Mouse (Mus musculus) midbrain, embryonic 11.5 days (tissue): ENCODE measurements around the gene Naa25. TPM values are rescaled to one million over a fixed set of nuclear protein-coding genes. Genes with fewer than 3 reads are reported as not detected.
"Not testable (repeated sequence)": the region's sequence is repeated elsewhere in the genome, so short reads cannot be mapped to it uniquely, and the experiment has no call there.

Experiments used
- ATAC-seq: fragments of 200-750 bp; cut with Nextera tagmentation; 2 replicates; pipeline ENCODE4 v1.8.0; 2017; ENCODE audit warnings: moderate TSS enrichment, moderate library complexity; ENCODE audit not compliant: low FRiP score
- DNase-seq: peaks from one replicate; pipeline ENCODE4 v3.0.0; 2015; ENCODE audit warnings: low spot score; ENCODE audit errors: missing footprints
- H3K27ac ChIP-seq: fragments of 300-500 bp; sonication (generic); 2 replicates; pipeline ENCODE4 v1.5.1; 2014; ENCODE audit warnings: low read depth, low read length
- H3K27me3 ChIP-seq: fragments of 300-500 bp; sonication (generic); 2 replicates; pipeline ENCODE4 v1.6.1; 2014; ENCODE audit warnings: mild to moderate bottlenecking, low read length, moderate library complexity, mixed read lengths; ENCODE audit not compliant: control insufficient read depth, insufficient read depth
- H3K36me3 ChIP-seq: fragments of 300-500 bp; sonication (generic); 2 replicates; pipeline ENCODE4 v1.6.1; 2014; ENCODE audit warnings: mild to moderate bottlenecking, low read length, moderate library complexity, mixed read lengths; ENCODE audit not compliant: control insufficient read depth, insufficient read depth
- H3K4me1 ChIP-seq: fragments of 300-500 bp; sonication (generic); 2 replicates; pipeline ENCODE4 v1.6.1; 2014; ENCODE audit warnings: low read length; ENCODE audit not compliant: control insufficient read depth, insufficient read depth
- H3K4me2 ChIP-seq: fragments of 300-500 bp; sonication (generic); 2 replicates; pipeline ENCODE4 v1.6.1; 2014; ENCODE audit warnings: mild to moderate bottlenecking, moderate library complexity
- H3K4me3 ChIP-seq: fragments of 300-500 bp; sonication (generic); 2 replicates; pipeline ENCODE4 v1.5.1; 2014; ENCODE audit warnings: low read depth, low read length
- H3K9ac ChIP-seq: fragments of 300-500 bp; sonication (generic); 2 replicates; pipeline ENCODE4 v1.6.1; 2014; ENCODE audit warnings: low read length
- H3K9me3 ChIP-seq: fragments of 300-500 bp; sonication (generic); 2 replicates; pipeline ENCODE4 v1.6.1; 2016; ENCODE audit warnings: low read length; ENCODE audit not compliant: control insufficient read depth
- WGBS: fragments of 180-500 bp; shearing (Covaris S2); extraction: QIAGEN DNeasy Blood & Tissue Kit; methylation state at CpG from one replicate; pipeline ENCODE4 v1.1.7; 2014; 5-methylcytosine and 5-hydroxymethylcytosine counted together
- polyA plus RNA-seq: library from polyadenylated mRNA; unstranded; fragments of >200 nt; fragmentation: Nextera tagmentation; extraction: Ambion mirVana; gene quantifications from 2 replicates; pipeline ENCODE4 v1.2.1, GENCODE M21; 2014

The Naa25 gene
- polyA plus RNA-seq = 46.9 and 51.7 TPM in 2 replicates

DNA sequence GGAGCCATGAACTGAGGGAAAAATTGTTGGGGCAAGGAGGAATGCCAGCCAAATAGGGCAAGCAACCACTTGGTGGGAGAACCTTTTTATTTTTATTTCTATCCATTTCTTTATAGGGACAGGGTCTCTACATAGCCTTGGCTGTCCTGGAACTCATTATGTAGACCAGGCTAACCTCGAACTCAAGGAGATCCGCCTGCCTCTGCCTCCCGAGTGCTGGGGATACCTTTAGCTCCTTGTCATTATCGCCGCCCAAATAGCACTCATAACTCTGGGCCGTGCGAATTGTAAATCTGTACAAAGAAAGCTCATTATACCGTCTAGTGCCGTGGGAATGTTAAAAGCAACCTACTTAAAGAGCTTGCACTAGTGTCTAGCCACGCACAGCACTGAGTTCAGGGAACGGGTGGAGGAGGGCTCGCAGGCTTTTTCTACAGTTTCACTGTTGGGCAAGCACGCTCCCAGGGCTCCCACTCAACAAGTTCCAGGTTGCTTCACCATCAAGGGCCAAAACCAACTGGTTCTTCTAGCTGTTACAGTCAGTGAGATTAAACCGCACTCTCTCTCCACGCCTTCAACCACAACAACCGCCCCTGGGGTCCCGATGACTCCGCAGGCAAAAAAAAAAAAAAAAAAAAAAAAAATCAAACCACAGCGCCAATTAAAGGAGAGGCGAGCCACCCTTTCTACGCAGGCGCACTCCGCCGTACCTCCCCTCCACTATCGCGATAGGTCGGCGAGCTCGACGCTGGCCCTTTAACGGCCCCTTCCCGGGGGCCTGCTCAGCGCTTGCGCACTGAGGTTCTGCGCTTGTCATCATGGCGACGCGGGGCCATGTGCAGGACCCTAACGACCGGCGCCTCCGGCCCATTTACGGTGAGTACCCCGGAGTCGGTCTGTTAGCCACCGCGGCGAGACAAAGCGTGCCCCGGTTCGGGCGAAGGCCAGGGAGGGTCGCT, at the start of gene Naa25:
Gene Naa25, plus strand, starts transcription at position 750 of the 959 bp plus-strand sequence.
- H3K27ac ChIP-seq = peak within 1 kb of the TSS; percentile 75
- ATAC-seq = peak; percentile 97
- WGBS = 11% methylated on average over 53 of the region's 53 CpGs

DNA sequence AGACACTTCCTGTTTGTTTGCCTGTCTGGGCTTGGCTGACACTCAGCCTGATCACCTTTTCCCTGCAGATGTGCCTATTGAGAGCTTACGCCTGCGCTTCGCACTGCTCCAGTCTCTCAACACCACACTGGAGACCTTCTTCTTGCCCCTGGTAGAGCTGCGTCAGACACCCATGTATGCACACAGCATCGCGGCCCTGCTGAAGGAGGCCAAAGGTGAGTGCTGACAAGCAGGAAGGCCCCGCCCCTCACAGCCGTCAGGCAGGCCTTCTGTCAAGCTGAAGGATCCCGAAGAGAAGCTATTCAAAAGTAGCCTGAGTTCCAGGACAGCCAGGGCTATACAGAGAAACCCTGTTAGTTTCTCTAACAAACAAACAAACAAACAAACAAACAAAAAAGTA, 38.5 kb upstream of the Naa25 start:
- ATAC-seq (no peak), DNase-seq (no peak)
- Histone ChIP-seq H3K4me2 (no peak overlapping the region), H3K27ac (no peak overlapping the region), H3K9me3 (no peaks in the 10 kb centered on the region), H3K4me3 (no peak overlapping the region), H3K36me3 (peaks cover 38% of the 10 kb centered on the region), H3K27me3 (no peaks in the 10 kb centered on the region), H3K9ac (no peak overlapping the region), H3K4me1 (no peaks in the 10 kb centered on the region)
- WGBS = 83% methylated on average over 9 of the region's 9 CpGs

More for the DNA sequence above, at the start of gene Naa25:
- H3K4me3 ChIP-seq = peak within 1 kb of the TSS; percentile 95
- no peaks in the 10 kb centered on the region for H3K9me3 ChIP-seq
- H3K27me3 ChIP-seq = no peaks in the 10 kb centered on the region
- peaks cover 12% of the 10 kb centered on the region for H3K4me1 ChIP-seq
- H3K9ac ChIP-seq = peak within 1 kb of the TSS; percentile 83
- H3K4me2 ChIP-seq = peak within 1 kb of the TSS; percentile 94
- peak; percentile 99 for DNase-seq
- no peaks in the 10 kb centered on the region; the same call in 1 of the 2 replicates for H3K36me3 ChIP-seq

DNA sequence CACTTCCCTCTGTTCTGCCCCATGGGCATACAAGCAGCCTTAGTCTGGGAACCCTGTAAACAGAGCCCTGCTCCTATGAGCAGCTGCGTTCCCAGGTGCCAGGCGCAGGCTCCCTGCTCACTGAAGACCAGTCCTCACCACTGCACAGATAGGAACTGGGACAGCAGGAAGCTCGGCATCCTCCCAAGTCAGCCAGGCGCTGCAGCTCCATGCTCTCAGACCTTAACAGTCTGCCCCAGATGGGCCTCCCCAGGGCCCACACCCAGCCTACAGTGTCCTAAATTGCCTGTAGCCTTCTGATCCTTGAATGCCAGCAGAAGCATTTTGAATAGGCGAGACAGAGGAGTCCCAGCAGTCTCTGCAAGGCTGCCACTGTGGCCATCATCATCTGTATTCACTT, 36.0 kb upstream of the Naa25 start:
- 89% methylated on average over 5 of the region's 5 CpGs for WGBS

DNA sequence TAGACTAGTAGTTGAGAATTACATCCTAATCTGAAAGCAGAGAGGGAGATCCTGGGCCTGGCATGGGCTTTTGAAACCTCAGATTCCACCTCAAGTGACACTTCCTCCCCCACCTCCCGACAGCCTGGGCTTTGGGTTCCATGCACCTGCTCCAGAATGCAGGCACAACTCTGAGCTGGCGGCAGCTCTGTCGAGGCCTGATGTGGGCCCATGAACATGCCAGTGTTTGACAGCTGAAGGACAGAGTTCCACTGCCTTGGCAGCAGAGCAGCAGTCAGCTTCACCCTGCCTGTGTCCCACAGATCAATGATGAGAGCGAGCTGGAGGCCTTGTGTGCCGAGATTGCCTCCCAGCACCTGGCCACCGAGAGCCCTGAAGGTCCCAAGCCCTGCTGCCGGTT, 34.3 kb upstream of the Naa25 start:
- Histone ChIP-seq H3K4me2 (no peak overlapping the region), H3K4me1 (no peaks in the 10 kb centered on the region), H3K27me3 (no peaks in the 10 kb centered on the region), H3K36me3 (peaks cover 30% of the 10 kb centered on the region), H3K4me3 (no peak overlapping the region), H3K9me3 (no peaks in the 10 kb centered on the region), H3K9ac (no peak overlapping the region), H3K27ac (no peak overlapping the region)
- ATAC-seq (no peak), DNase-seq (no peak)
- WGBS = 91% methylated on average over 7 of the region's 7 CpGs

More for the DNA sequence above, 36.0 kb upstream of the Naa25 start:
- Histone ChIP-seq H3K9ac (no peak overlapping the region), H3K4me1 (no peaks in the 10 kb centered on the region), H3K4me2 (no peak overlapping the region), H3K4me3 (no peak overlapping the region), H3K9me3 (no peaks in the 10 kb centered on the region), H3K36me3 (peaks cover 39% of the 10 kb centered on the region), H3K27me3 (no peaks in the 10 kb centered on the region), H3K27ac (no peak overlapping the region)
- DNase-seq = no peak
- ATAC-seq = no peak

DNA sequence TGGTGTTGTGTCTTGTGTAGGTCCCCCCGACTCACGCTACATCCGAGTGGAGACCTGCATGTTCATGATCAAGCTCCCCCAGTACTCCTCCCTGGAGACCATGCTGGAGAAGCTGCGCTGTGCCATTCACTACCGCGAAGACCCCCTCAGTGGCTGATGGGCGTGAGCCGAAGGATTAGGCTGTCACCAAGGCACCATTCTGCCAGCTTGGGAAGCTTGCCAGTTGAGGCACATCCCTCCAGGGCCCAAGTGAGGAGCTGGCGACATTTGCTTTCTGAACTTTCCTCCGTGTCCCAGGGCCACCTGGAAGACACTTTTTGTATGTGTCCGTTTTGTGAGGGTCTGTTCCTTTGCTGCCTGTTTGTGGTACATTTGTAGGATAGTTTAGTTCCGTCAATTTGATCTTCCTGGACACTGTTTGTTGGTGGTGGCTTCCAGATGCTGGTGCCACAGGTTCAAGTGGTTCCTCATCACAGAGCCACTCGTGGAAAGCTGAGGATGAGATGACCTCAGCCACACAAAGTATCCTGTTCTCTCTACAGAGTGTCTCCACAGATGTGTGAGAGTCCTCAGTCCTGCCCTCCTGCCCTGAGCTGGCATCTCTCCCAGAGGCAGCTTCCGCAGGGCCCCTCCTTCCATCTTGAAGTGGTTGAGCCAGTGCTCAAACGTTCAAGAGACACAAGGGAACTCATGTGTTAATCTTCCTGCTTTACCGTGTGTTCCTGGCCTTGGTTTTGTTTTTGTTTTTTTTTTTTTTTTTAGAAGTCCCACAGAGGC, 31.1 kb upstream of the Naa25 start:
- H3K36me3 ChIP-seq = peaks cover 18% of the 10 kb centered on the region
- H3K4me3 ChIP-seq = no peak overlapping the region
- DNase-seq = peak; percentile 62
- H3K9ac ChIP-seq = no peak overlapping the region
- no peaks in the 10 kb centered on the region for H3K9me3 ChIP-seq
- ATAC-seq = no peak
- WGBS = 89% methylated on average over 16 of the region's 16 CpGs
- H3K4me2 ChIP-seq = no peak overlapping the region
- no peaks in the 10 kb centered on the region for H3K4me1 ChIP-seq
- no peaks in the 10 kb centered on the region for H3K27me3 ChIP-seq
- H3K27ac ChIP-seq = no peak overlapping the region

DNA sequence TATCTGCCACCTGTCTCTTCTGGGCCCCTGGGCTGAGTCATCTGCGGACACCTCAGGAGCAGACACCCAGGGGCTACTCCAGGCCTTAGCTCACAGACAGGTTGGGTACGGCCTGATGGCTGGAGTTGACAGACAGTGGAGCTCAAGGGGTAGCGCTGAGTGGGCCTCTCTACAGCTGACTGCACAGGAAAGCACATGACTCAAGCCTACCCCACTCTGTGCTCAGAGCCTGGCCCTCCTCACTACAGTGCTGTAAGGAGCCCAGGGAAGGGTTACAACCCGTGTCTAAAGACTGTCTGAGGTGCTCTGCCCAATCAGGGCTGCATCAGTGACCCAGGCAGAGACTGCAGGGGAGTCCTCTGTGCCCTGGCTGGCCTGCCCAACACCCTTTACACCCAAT, 30.5 kb upstream of the Naa25 start:
- Histone ChIP-seq H3K27ac (no peak overlapping the region), H3K4me2 (no peak overlapping the region), H3K36me3 (peaks cover 18% of the 10 kb centered on the region), H3K4me1 (no peaks in the 10 kb centered on the region), H3K27me3 (no peaks in the 10 kb centered on the region), H3K4me3 (no peak overlapping the region), H3K9ac (no peak overlapping the region), H3K9me3 (no peaks in the 10 kb centered on the region)
- WGBS = 85% methylated on average over 4 of the region's 4 CpGs
- DNase-seq (peak; percentile 44), ATAC-seq (no peak)

DNA sequence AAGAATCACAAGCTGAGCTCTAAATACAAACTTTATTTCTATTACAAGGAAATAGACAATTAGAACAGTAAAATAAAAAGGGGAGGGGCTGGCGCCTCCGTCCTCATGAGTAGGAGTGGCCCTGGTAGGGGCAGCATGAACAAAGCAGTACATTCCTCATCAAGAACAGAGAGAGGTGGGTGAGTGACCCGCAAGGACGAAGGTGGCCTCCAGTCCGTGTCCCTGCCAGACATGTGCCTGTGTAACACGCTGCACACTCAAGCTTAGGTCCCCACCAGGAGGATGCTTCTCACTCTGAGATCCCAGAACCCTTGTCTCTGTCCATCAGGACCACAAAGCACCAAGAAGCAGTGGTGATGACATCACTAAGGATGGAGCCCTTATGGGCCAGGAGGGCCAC, 26.0 kb upstream of the Naa25 start:
- no peak overlapping the region for H3K4me3 ChIP-seq
- H3K4me2 ChIP-seq = no peak overlapping the region
- H3K27ac ChIP-seq = no peak overlapping the region
- no peaks in the 10 kb centered on the region for H3K9me3 ChIP-seq
- WGBS = 86% methylated on average over 6 of the region's 6 CpGs
- ATAC-seq (no peak), DNase-seq (peak; percentile 77)
- H3K4me1 ChIP-seq = no peaks in the 10 kb centered on the region
- no peaks in the 10 kb centered on the region for H3K27me3 ChIP-seq
- H3K9ac ChIP-seq = no peak overlapping the region
- peaks cover 17% of the 10 kb centered on the region for H3K36me3 ChIP-seq

DNA sequence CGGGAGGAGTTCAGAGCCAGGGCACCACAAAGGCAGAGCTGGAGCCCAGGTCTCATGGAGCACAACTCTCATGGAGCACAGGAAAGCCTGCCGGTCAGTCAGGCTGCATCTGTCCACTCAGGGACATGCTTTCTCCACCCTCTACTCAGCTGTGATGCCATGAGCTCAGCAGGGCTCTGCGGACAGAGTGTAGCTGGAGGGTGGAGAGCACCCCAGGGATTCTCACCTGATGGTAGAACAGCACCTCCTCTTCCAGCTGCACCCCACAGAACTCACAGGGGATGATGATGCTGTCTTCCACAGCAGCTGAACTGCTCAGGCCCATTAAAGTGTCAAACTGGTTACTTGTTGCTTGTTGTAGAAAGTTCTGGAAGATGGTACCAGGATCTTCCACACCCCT, 22.9 kb upstream of the Naa25 start:
- H3K27ac ChIP-seq = no peak overlapping the region
- H3K36me3 ChIP-seq = peaks cover 21% of the 10 kb centered on the region
- WGBS = 95% methylated on average over 3 of the region's 3 CpGs
- H3K4me1 ChIP-seq = no peaks in the 10 kb centered on the region
- H3K4me3 ChIP-seq = no peak overlapping the region
- ATAC-seq = no peak
- H3K4me2 ChIP-seq = no peak overlapping the region
- no peak overlapping the region for H3K9ac ChIP-seq
- no peaks in the 10 kb centered on the region for H3K9me3 ChIP-seq
- DNase-seq = peak; percentile 64
- no peaks in the 10 kb centered on the region for H3K27me3 ChIP-seq

DNA sequence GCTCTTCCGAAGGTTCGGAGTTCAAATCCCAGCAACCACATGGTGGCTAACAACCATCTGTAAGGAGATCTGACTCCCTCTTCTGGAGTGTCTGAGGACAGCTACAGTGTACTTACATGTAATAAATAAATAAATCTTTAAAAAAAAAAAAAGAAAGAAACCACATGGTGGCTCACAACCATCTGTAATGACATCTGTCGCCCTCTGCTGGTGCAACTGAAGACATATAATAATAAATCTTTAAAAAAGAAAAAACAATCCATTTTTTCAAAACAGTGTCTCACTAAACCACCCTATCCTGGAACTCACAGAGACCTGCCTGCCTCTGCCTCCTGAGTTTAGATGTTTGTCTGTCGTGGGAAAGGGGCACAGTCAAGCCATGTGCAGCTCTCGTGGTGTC, 20.8 kb upstream of the Naa25 start:
- ATAC-seq = not testable (repeated sequence)
- WGBS = 77% methylated on average over 5 of the region's 5 CpGs
- peak; percentile 82 for DNase-seq

More for the DNA sequence above, 20.8 kb upstream of the Naa25 start:
- H3K4me1 ChIP-seq, H3K9me3 ChIP-seq, H3K9ac ChIP-seq, H3K4me3 ChIP-seq, H3K4me2 ChIP-seq, H3K27ac ChIP-seq, H3K27me3 ChIP-seq: not testable (repeated sequence)
- peaks cover 29% of the 10 kb centered on the region for H3K36me3 ChIP-seq
